Mouse (Mus musculus): ENCODE data around the gene Ube2e3. TPM values are rescaled to one million over a fixed set of nuclear protein-coding genes. Genes with fewer than 3 reads are reported as not detected.

The Ube2e3 gene
- polyA plus RNA-seq, 1 experiment from 2014 or later: 176 TPM

DNA sequence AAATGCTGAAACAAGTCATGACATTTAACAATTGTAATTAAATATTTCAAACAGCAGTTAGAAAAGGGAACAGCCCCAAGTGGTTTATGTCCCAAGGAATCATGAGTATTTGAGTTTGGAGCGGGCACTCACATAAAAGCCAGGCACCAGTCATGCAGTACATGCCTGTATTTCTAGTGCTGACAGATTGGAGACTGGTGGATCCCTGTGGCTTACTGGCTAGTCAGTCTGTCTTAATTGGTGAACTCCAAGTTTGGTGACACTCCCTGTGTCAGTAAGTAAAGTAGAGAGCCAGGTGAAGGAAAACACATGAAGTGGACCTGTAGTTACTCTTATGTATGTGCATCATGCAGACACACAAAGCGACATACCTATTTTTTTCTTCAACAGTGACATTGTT, 27.3 kb downstream of the Ube2e3 start:
- no peak overlapping the region for H3K9ac ChIP-seq
- no peak overlapping the region for H3K4me3 ChIP-seq
- WGBS: 73% methylated on average over 2 of the region's 2 CpGs

DNA sequence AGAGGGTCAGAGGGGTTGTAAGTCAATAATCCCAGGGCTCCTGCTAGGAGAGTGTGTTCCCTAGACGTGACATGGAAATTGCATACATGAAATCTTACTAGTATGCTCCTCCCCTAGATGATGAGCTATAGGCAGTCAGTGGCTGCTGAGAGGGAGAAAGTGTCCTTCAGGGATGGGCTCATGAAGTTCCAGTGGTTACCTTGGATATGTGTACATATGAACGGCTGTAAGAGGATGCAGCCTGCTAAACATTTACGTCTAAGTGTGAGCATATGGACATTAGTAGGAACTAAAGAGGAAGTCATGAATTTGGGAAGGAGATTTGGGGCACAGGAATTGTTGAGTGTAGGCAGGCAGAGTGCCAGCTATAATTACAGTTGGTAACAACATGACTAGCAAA, 38.0 kb downstream of the Ube2e3 start:
- no peak overlapping the region for H3K27ac ChIP-seq
- H3K4me3 ChIP-seq: no peak overlapping the region
- H3K36me3 ChIP-seq: no peaks in the 10 kb centered on the region
- WGBS: 27% methylated on average over 3 of the region's 3 CpGs
- peaks cover 16% of the 10 kb centered on the region for H3K4me1 ChIP-seq
- ATAC-seq (ENCODE audit: borderline replicate concordance, extremely low read depth, low FRiP score, low TSS enrichment): no peak
- H3K9ac ChIP-seq: no peak overlapping the region
- H3K9me3 ChIP-seq: no peaks in the 10 kb centered on the region
- no peaks in the 10 kb centered on the region for H3K27me3 ChIP-seq
- H3K4me2 ChIP-seq: no peak overlapping the region

More for the DNA sequence above, 27.3 kb downstream of the Ube2e3 start:
- H3K9me3 ChIP-seq: no peaks in the 10 kb centered on the region
- H3K4me2 ChIP-seq: no peak overlapping the region
- no peaks in the 10 kb centered on the region for H3K36me3 ChIP-seq
- no peak overlapping the region for H3K27ac ChIP-seq
- no peaks in the 10 kb centered on the region for H3K27me3 ChIP-seq
- ATAC-seq (ENCODE audit: borderline replicate concordance, extremely low read depth, low FRiP score, low TSS enrichment): no peak
- 0 out of 2 replicates have a peak, but pooled peaks cover 4% of the 10 kb centered on the region for H3K4me1 ChIP-seq

DNA sequence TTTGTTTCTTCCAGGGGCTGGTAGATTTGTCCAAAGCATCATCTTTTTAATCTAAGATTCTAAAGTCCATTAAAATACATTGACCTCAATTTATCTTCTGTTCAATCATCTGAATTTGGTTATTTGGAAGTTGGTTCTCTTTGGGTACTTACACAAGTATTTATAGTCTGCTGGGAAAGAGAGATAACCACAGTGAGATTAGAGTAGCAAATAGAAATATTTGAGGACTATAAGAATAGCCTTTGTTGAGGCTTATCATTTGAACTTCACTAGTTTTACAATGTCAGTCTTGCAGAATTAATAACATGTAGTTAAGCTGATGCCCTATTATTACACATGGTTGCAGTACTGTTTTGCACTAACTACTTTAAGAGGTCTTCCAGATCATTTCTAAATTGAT, 43.6 kb downstream of the Ube2e3 start:
- no peak overlapping the region for H3K4me2 ChIP-seq
- H3K27ac ChIP-seq: no peak overlapping the region
- H3K36me3 ChIP-seq: no peaks in the 10 kb centered on the region
- ATAC-seq (ENCODE audit: borderline replicate concordance, extremely low read depth, low FRiP score, low TSS enrichment): no peak
- no peaks in the 10 kb centered on the region for H3K9me3 ChIP-seq
- H3K4me1 ChIP-seq: peaks cover 4% of the 10 kb centered on the region; the same call in 1 of the 2 replicates
- no peaks in the 10 kb centered on the region for H3K27me3 ChIP-seq
- no peak overlapping the region for H3K9ac ChIP-seq
- H3K4me3 ChIP-seq: no peak overlapping the region

DNA sequence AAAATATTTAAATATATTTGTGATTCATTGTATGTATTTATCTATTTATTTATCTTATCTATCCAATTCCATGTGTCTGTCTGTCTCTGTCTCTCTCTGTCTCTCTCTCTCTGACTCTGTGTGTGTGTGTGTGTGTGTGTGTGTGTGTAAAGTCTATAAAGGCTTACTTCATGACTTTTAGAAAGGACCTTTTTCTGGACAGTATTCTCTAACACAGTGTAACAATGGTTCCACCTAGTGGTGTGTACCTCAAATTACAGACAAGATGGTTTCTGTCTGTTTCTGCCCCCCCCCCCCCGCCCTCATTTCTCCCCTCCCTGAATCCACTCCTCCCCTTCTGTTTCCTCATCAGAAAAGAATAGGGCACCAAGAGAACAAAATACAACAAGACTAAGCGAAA, 46.9 kb downstream of the Ube2e3 start:
- no peak overlapping the region for H3K4me3 ChIP-seq
- H3K9ac ChIP-seq: no peak overlapping the region
- ATAC-seq (ENCODE audit: borderline replicate concordance, extremely low read depth, low FRiP score, low TSS enrichment): no peak
- H3K36me3 ChIP-seq: peaks cover 6% of the 10 kb centered on the region; the same call in 1 of the 2 replicates
- H3K9me3 ChIP-seq: no peaks in the 10 kb centered on the region
- no peak overlapping the region for H3K4me2 ChIP-seq
- no peaks in the 10 kb centered on the region for H3K4me1 ChIP-seq
- H3K27me3 ChIP-seq: no peaks in the 10 kb centered on the region
- WGBS: 95% methylated on average over 1 of the region's 2 CpGs
- H3K27ac ChIP-seq: no peak overlapping the region

DNA sequence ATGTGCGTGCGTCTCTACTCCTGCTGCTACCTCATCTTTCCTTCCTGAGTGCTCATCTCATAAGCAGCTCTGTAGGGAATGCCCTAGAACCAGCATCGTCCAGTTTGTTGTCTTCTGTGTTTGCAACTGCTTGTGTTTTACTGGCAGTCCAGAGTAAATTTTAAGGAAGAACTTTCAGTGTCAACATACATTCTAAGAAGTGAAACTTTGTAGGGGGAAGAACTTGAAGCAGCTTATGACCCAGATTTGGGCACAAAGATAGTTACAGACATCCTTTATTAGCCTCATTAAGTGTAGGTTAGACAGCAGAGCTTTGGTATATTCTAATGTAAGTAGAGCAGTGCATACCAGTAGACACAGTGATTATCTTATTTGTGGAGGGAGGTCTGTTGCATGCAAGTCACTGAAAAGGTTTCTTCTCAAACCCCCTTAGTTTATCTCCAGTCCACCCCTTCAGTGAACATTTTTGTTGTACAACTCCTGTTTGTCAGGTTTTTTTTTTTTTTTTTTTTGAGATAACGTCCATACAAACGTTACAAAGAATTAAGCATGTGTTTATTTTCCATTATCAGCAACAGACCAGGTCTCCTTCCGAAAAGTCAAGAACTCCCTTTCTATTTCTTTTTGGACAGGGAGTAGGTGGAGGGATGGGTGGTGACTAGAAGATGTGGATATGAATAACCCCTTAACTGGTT, 55.2 kb downstream of the Ube2e3 start:
- 63% methylated on average over 6 of the region's 6 CpGs for WGBS
- Histone ChIP-seq H3K27me3 (no peaks in the 10 kb centered on the region), H3K9me3 (no peaks in the 10 kb centered on the region), H3K4me1 (0 out of 2 replicates have a peak, but pooled peaks cover 6% of the 10 kb centered on the region), H3K9ac (no peak overlapping the region), H3K36me3 (peaks cover 11% of the 10 kb centered on the region; the same call in 1 of the 2 replicates), H3K27ac (no peak overlapping the region), H3K4me3 (no peak overlapping the region), H3K4me2 (no peak overlapping the region)
- no peak for ATAC-seq (ENCODE audit: borderline replicate concordance, extremely low read depth, low FRiP score, low TSS enrichment)

DNA sequence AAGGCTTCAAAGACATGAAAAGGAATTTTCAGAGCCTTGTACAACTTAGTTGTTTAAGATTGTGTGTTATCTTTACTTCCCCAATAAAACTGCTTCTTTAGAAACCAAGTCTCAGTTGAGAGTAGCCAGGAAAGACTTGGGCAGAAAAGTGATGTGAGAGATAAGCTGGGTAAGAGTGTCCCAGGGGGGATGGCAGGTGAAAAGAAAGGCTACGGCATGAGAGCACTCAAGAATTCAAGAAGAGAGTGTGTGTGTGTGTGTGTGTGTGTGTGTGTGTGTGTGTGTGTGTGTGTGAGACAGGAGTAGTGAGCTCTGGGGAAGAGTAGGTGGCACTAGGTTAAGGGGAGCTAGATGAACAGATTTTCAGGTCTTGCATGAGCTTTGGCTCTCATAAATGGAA, 57.9 kb downstream of the Ube2e3 start:
- Histone ChIP-seq H3K27me3 (no peaks in the 10 kb centered on the region), H3K4me3 (no peak overlapping the region), H3K9me3 (no peaks in the 10 kb centered on the region), H3K27ac (no peak overlapping the region), H3K36me3 (0 out of 2 replicates have a peak, but pooled peaks cover 3% of the 10 kb centered on the region), H3K9ac (no peak overlapping the region), H3K4me1 (peaks cover 16% of the 10 kb centered on the region; the same call in 1 of the 2 replicates), H3K4me2 (no peak overlapping the region)
- no peak for ATAC-seq (ENCODE audit: borderline replicate concordance, extremely low read depth, low FRiP score, low TSS enrichment)
- WGBS: 54% methylated on average over 1 of the region's 1 CpGs

DNA sequence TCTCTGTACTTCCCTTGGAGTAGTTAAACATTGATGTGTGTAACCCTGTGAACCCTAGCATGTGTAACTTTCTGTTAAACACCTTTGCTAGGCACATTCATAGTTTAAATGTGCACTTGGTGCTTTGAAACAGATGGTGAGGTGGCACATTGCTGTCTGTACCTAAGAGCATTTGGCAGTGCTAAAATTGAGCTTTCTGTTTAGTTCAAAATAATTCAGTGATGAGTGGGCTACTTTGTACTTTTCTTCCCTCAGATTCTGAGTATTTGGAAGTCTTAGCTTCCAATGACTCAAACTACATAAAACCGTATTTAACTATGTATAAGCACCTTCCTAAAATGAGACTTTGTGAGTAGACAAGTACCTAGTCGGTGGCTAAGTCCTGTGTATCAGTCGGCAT, 59.7 kb downstream of the Ube2e3 start:
- H3K36me3 ChIP-seq: 0 out of 2 replicates have a peak, but pooled peaks cover 2% of the 10 kb centered on the region
- no peak overlapping the region for H3K9ac ChIP-seq
- H3K27me3 ChIP-seq: no peaks in the 10 kb centered on the region
- 53% methylated on average over 3 of the region's 3 CpGs for WGBS
- H3K9me3 ChIP-seq: no peaks in the 10 kb centered on the region
- H3K4me2 ChIP-seq: no peak overlapping the region
- ATAC-seq (ENCODE audit: borderline replicate concordance, extremely low read depth, low FRiP score, low TSS enrichment): no peak
- no peak overlapping the region for H3K27ac ChIP-seq
- peaks cover 16% of the 10 kb centered on the region; the same call in 1 of the 2 replicates for H3K4me1 ChIP-seq
- no peak overlapping the region for H3K4me3 ChIP-seq

DNA sequence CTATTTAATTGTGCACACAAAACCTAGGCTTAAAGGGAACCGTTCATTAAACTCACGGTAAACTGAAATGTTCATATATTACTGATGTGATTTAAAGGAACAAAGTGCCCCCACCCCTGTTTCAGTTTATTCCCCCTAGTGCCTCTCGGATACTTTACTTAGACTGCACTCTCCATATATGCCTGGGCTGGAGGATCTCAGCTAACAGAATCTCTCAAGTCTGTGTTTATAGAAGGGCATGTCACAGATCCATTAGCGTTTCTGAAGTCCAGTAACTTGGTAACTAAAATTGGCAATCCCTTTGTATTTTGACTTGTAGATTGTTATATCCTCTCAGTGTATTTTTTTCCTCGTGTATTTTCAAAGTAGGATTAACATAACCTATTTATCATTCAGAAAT, 60.2 kb downstream of the Ube2e3 start:
- Histone ChIP-seq H3K27ac (no peak overlapping the region), H3K4me2 (no peak overlapping the region), H3K9ac (no peak overlapping the region), H3K4me3 (no peak overlapping the region), H3K36me3 (no peaks in the 10 kb centered on the region), H3K4me1 (peaks cover 16% of the 10 kb centered on the region; the same call in 1 of the 2 replicates), H3K9me3 (no peaks in the 10 kb centered on the region), H3K27me3 (no peaks in the 10 kb centered on the region)
- ATAC-seq (ENCODE audit: borderline replicate concordance, extremely low read depth, low FRiP score, low TSS enrichment): no peak
- WGBS: 52% methylated on average over 5 of the region's 5 CpGs

DNA sequence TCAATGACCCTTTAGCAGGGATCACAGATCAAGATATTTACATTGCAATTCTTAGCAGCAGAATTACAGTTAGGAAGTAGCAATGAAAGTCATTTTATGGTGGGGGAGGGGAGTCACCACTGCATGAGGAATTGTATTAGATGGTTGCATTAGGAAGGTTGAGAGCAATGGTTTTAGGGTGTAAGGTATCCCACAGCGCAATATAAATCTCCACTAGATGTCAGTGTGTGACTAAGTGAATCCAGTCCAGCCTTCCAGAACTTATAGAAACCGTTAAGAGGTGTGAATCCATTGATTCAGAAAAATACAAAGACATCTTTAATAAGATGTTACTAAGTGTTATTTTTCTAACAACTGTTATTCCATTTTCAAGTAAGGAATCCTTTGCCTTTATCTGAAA, 63.4 kb downstream of the Ube2e3 start:
- WGBS: 42% methylated on average over 2 of the region's 2 CpGs
- H3K9ac ChIP-seq: no peak overlapping the region
- H3K4me2 ChIP-seq: no peak overlapping the region
- no peaks in the 10 kb centered on the region for H3K36me3 ChIP-seq
- no peaks in the 10 kb centered on the region for H3K9me3 ChIP-seq
- H3K27me3 ChIP-seq: no peaks in the 10 kb centered on the region
- no peak overlapping the region for H3K27ac ChIP-seq
- ATAC-seq (ENCODE audit: borderline replicate concordance, extremely low read depth, low FRiP score, low TSS enrichment): no peak
- H3K4me1 ChIP-seq: peaks cover 13% of the 10 kb centered on the region; the same call in 1 of the 2 replicates
- H3K4me3 ChIP-seq: no peak overlapping the region

DNA sequence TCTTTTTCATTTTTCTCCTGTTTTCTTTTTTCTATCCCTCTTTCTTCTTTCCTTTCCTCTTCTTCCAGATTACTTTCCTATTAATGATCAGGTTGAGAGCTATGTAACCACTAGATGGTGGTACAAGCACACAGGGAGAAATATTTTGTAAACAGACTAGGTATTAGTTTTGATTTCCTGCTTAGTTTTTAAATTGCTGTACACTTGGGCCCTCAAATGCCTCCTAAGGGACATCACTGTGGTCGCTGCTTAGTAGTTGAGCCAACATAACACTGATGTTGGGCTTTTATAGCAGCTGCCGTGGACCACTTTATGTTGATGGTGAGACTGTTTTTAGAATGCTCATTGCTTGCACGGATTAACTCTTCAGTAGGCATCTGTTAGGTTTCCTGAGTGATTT, 91.5 kb downstream of the Ube2e3 start:
- no peak overlapping the region for H3K4me2 ChIP-seq
- no peaks in the 10 kb centered on the region for H3K36me3 ChIP-seq
- H3K9me3 ChIP-seq: no peaks in the 10 kb centered on the region
- no peaks in the 10 kb centered on the region for H3K4me1 ChIP-seq
- WGBS: 28% methylated on average over 3 of the region's 3 CpGs
- no peak overlapping the region for H3K27ac ChIP-seq
- no peak overlapping the region for H3K9ac ChIP-seq
- H3K4me3 ChIP-seq: no peak overlapping the region
- H3K27me3 ChIP-seq: no peaks in the 10 kb centered on the region
- no peak for ATAC-seq (ENCODE audit: borderline replicate concordance, extremely low read depth, low FRiP score, low TSS enrichment)

DNA sequence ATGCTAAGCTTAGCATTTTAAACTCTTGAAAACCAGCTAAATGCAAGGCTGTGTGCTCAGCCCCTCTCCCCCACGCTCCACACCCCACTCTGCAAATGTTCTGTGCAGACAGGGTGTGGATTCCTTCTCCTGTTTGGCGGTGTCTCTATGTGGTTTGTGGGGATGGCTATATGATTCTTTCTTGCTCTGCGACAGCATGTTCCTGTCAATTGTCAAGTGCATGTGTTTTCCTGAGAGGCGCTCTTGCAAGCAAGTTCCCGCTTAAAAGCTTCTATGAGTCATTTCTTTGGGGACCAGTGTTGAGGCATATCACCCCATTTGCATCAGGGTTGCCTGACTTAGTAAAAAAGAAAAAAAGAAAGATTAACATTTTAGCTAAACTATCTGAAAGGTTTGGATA, 92.4 kb downstream of the Ube2e3 start:
- H3K9ac ChIP-seq: no peak overlapping the region
- no peaks in the 10 kb centered on the region for H3K9me3 ChIP-seq
- H3K4me1 ChIP-seq: no peaks in the 10 kb centered on the region
- no peak overlapping the region for H3K4me2 ChIP-seq
- no peaks in the 10 kb centered on the region for H3K27me3 ChIP-seq
- H3K27ac ChIP-seq: no peak overlapping the region
- H3K4me3 ChIP-seq: no peak overlapping the region
- no peaks in the 10 kb centered on the region for H3K36me3 ChIP-seq
- no peak for ATAC-seq (ENCODE audit: borderline replicate concordance, extremely low read depth, low FRiP score, low TSS enrichment)
- 69% methylated on average over 5 of the region's 5 CpGs for WGBS

DNA sequence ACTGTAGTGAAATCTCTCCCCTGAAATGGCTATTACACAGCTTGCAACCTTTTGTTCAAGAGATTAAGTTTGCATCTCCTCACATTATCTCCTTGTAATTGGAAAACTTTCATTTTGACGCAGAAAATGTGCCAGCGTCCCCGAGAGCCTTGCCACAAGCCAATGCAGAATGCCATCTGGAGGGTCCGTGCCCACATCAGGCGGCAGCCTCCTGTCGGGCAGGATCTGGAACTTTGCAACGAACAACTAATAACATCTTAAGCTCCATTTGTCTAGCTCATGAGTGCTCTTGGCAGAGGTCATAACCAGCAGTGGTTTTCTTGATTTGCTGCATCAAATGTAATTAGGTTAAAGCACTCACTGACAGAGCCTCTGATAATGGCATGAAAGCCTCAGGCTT, 93.1 kb downstream of the Ube2e3 start:
- Histone ChIP-seq H3K9ac (no peak overlapping the region), H3K4me3 (no peak overlapping the region), H3K4me1 (no peaks in the 10 kb centered on the region), H3K9me3 (no peaks in the 10 kb centered on the region), H3K36me3 (no peaks in the 10 kb centered on the region), H3K4me2 (no peak overlapping the region), H3K27me3 (no peaks in the 10 kb centered on the region), H3K27ac (no peak overlapping the region)
- no peak for ATAC-seq (ENCODE audit: borderline replicate concordance, extremely low read depth, low FRiP score, low TSS enrichment)
- WGBS: 72% methylated on average over 7 of the region's 7 CpGs
